Mouse (Mus musculus): ENCODE data around the gene Atg4d. TPM values are rescaled to one million over a fixed set of nuclear protein-coding genes. Genes with fewer than 3 reads are reported as not detected.
A peak's percentile ranks its signal among the peaks of the same experiment; 100 is the strongest.
"Not testable (repeated sequence)": the region's sequence is repeated elsewhere in the genome, so short reads cannot be mapped to it uniquely, and the experiment has no call there.

The Atg4d gene
- polyA plus RNA-seq, 1 experiment from 2014 or later = 45.3 TPM

- Histone ChIP-seq H3K36me3 (ENCODE audit: control insufficient read depth, insufficient read depth, low read length) (no peaks in the 10 kb centered on the region), H3K9ac (ENCODE audit: low read depth, low read length) (no peak overlapping the region), H3K4me3 (ENCODE audit: low read depth, low read length) (no peak overlapping the region), H3K27me3 (ENCODE audit: control insufficient read depth, insufficient read depth, low read length) (no peaks in the 10 kb centered on the region), H3K4me2 (replicated peaks; ENCODE audit: low read depth, low read length) (no peak overlapping the region), H3K4me1 (replicated peaks; ENCODE audit: control insufficient read depth, insufficient read depth, low read length) (peaks cover 5% of the 10 kb centered on the region), H3K27ac (ENCODE audit: low read depth, low read length) (no peak overlapping the region), H3K9me3 (ENCODE audit: control insufficient read depth, low read length) (no peaks in the 10 kb centered on the region)
- 92% methylated on average over 6 of the region's 6 CpGs for whole genome bisulfite sequencing
- DNase-seq (ENCODE audit: low spot score) = no peak
- ATAC-seq (ENCODE audit: low FRiP score) = no peak
Measured at GRCm38 (mm10) chr9:21318792-21319191, 53.7 kb downstream of the Atg4d start.

- no peaks in the 10 kb centered on the region for H3K9me3 ChIP-seq (ENCODE audit: control insufficient read depth, low read length)
- WGBS = 93% methylated on average over 4 of the region's 4 CpGs
- no peaks in the 10 kb centered on the region for H3K36me3 ChIP-seq (ENCODE audit: control insufficient read depth, insufficient read depth, low read length)
- H3K4me3 ChIP-seq (ENCODE audit: low read depth, low read length) = no peak overlapping the region
- no peak overlapping the region for H3K27ac ChIP-seq (ENCODE audit: low read depth, low read length)
- H3K4me2 ChIP-seq (replicated peaks; ENCODE audit: low read depth, low read length) = no peak overlapping the region
- ATAC-seq (ENCODE audit: low FRiP score) (no peak), DNase-seq (ENCODE audit: low spot score) (no peak)
- H3K4me1 ChIP-seq (replicated peaks; ENCODE audit: control insufficient read depth, insufficient read depth, low read length) = peaks cover 5% of the 10 kb centered on the region
- H3K9ac ChIP-seq (ENCODE audit: low read depth, low read length) = no peak overlapping the region
- H3K27me3 ChIP-seq (ENCODE audit: control insufficient read depth, insufficient read depth, low read length) = no peaks in the 10 kb centered on the region
Measured at GRCm38 (mm10) chr9:21319503-21319902, 54.4 kb downstream of the Atg4d start.

GRCm38 (mm10) chr9:21320280-21320618 is 55.2 kb downstream of the Atg4d start:
- no peak overlapping the region for H3K27ac ChIP-seq (ENCODE audit: low read depth, low read length)
- peak overlapping the region; percentile 78; the same call in 1 of the 2 replicates for H3K9ac ChIP-seq (ENCODE audit: low read depth, low read length)
- ATAC-seq (ENCODE audit: low FRiP score) = no peak; the same call in 1 of the 2 replicates
- H3K4me3 ChIP-seq (ENCODE audit: low read depth, low read length) = peak overlapping the region; percentile 52
- 26% methylated on average over 4 of the region's 4 CpGs for WGBS
- H3K27me3 ChIP-seq (ENCODE audit: control insufficient read depth, insufficient read depth, low read length) = no peaks in the 10 kb centered on the region
- peaks cover 5% of the 10 kb centered on the region for H3K4me1 ChIP-seq (replicated peaks; ENCODE audit: control insufficient read depth, insufficient read depth, low read length)
- no peaks in the 10 kb centered on the region for H3K36me3 ChIP-seq (ENCODE audit: control insufficient read depth, insufficient read depth, low read length)
- DNase-seq (ENCODE audit: low spot score) = no peak
- H3K4me2 ChIP-seq (replicated peaks; ENCODE audit: low read depth, low read length) = peak overlapping the region; percentile 95
- no peaks in the 10 kb centered on the region for H3K9me3 ChIP-seq (ENCODE audit: control insufficient read depth, low read length)

- peak within 1 kb of the TSS; percentile 95 for H3K4me2 ChIP-seq (replicated peaks; ENCODE audit: low read depth, low read length)
- no peaks in the 10 kb centered on the region for H3K9me3 ChIP-seq (ENCODE audit: control insufficient read depth, low read length)
- DNase-seq (ENCODE audit: low spot score) (peak; percentile 97), ATAC-seq (ENCODE audit: low FRiP score) (peak; percentile 92)
- H3K36me3 ChIP-seq (ENCODE audit: control insufficient read depth, insufficient read depth, low read length) = no peaks in the 10 kb centered on the region
- H3K27me3 ChIP-seq (ENCODE audit: control insufficient read depth, insufficient read depth, low read length) = no peaks in the 10 kb centered on the region
- H3K4me1 ChIP-seq (replicated peaks; ENCODE audit: control insufficient read depth, insufficient read depth, low read length) = peaks cover 5% of the 10 kb centered on the region
- H3K9ac ChIP-seq (ENCODE audit: low read depth, low read length) = peak within 1 kb of the TSS; percentile 78
- peak within 1 kb of the TSS; percentile 52 for H3K4me3 ChIP-seq (ENCODE audit: low read depth, low read length)
- under 1% methylated on average over 52 of the region's 52 CpGs for WGBS
- H3K27ac ChIP-seq (ENCODE audit: low read depth, low read length) = 0 out of 2 replicates have a peak within 1 kb of the TSS, but pooled peaks have one; percentile 2
Measured at GRCm38 (mm10) chr9:21320619-21321512, 55.8 kb downstream of the Atg4d start, which contains the start of gene Slc44a2. TSS of gene Slc44a2 (plus strand) at chr9:21320698.

GRCm38 (mm10) chr9:21321513-21321835 is 56.4 kb downstream of the Atg4d start:
- ATAC-seq (ENCODE audit: low FRiP score) (0 out of 2 replicates have a peak, but pooled peaks have one; percentile 15), DNase-seq (ENCODE audit: low spot score) (peak; percentile 29)
- peaks cover 5% of the 10 kb centered on the region for H3K4me1 ChIP-seq (replicated peaks; ENCODE audit: control insufficient read depth, insufficient read depth, low read length)
- H3K27me3 ChIP-seq (ENCODE audit: control insufficient read depth, insufficient read depth, low read length) = no peaks in the 10 kb centered on the region
- peak overlapping the region; percentile 78 for H3K9ac ChIP-seq (ENCODE audit: low read depth, low read length)
- H3K4me3 ChIP-seq (ENCODE audit: low read depth, low read length) = peak overlapping the region; percentile 52
- H3K36me3 ChIP-seq (ENCODE audit: control insufficient read depth, insufficient read depth, low read length) = no peaks in the 10 kb centered on the region
- H3K9me3 ChIP-seq (ENCODE audit: control insufficient read depth, low read length) = no peaks in the 10 kb centered on the region
- H3K4me2 ChIP-seq (replicated peaks; ENCODE audit: low read depth, low read length) = peak overlapping the region; percentile 95
- 17% methylated on average over 6 of the region's 6 CpGs for WGBS
- H3K27ac ChIP-seq (ENCODE audit: low read depth, low read length) = no peak overlapping the region

- 89% methylated on average over 19 of the region's 19 CpGs for WGBS
- Histone ChIP-seq H3K36me3 (ENCODE audit: control insufficient read depth, insufficient read depth, low read length) (no peaks in the 10 kb centered on the region), H3K4me3 (ENCODE audit: low read depth, low read length) (no peak overlapping the region; the same call in 1 of the 2 replicates), H3K4me2 (replicated peaks; ENCODE audit: low read depth, low read length) (peak overlapping the region; percentile 95), H3K27ac (ENCODE audit: low read depth, low read length) (no peak overlapping the region), H3K4me1 (replicated peaks; ENCODE audit: control insufficient read depth, insufficient read depth, low read length) (peaks cover 5% of the 10 kb centered on the region), H3K9ac (ENCODE audit: low read depth, low read length) (no peak overlapping the region), H3K9me3 (ENCODE audit: control insufficient read depth, low read length) (no peaks in the 10 kb centered on the region), H3K27me3 (ENCODE audit: control insufficient read depth, insufficient read depth, low read length) (no peaks in the 10 kb centered on the region)
- no peak for DNase-seq (ENCODE audit: low spot score)
- ATAC-seq (ENCODE audit: low FRiP score) = no peak
Measured at GRCm38 (mm10) chr9:21322211-21322916, 57.3 kb downstream of the Atg4d start.

- H3K9me3 ChIP-seq (ENCODE audit: control insufficient read depth, low read length) = not testable (repeated sequence)
- WGBS = 94% methylated on average over 8 of the region's 8 CpGs
Measured at GRCm38 (mm10) chr9:21322917-21323297, 57.8 kb downstream of the Atg4d start.

GRCm38 (mm10) chr9:21324269-21324668 is 59.2 kb downstream of the Atg4d start:
- peaks cover 5% of the 10 kb centered on the region for H3K4me1 ChIP-seq (replicated peaks; ENCODE audit: control insufficient read depth, insufficient read depth, low read length)
- DNase-seq (ENCODE audit: low spot score) (no peak), ATAC-seq (ENCODE audit: low FRiP score) (no peak)
- no peak overlapping the region for H3K27ac ChIP-seq (ENCODE audit: low read depth, low read length)
- no peak overlapping the region for H3K4me2 ChIP-seq (replicated peaks; ENCODE audit: low read depth, low read length)
- H3K36me3 ChIP-seq (ENCODE audit: control insufficient read depth, insufficient read depth, low read length) = no peaks in the 10 kb centered on the region
- WGBS = 91% methylated on average over 11 of the region's 11 CpGs
- H3K9ac ChIP-seq (ENCODE audit: low read depth, low read length) = no peak overlapping the region
- H3K9me3 ChIP-seq (ENCODE audit: control insufficient read depth, low read length) = no peaks in the 10 kb centered on the region
- H3K4me3 ChIP-seq (ENCODE audit: low read depth, low read length) = no peak overlapping the region
- no peaks in the 10 kb centered on the region for H3K27me3 ChIP-seq (ENCODE audit: control insufficient read depth, insufficient read depth, low read length)

More at GRCm38 (mm10) chr9:21322917-21323297, 57.8 kb downstream of the Atg4d start:
- H3K9ac ChIP-seq (ENCODE audit: low read depth, low read length); H3K27me3 ChIP-seq (ENCODE audit: control insufficient read depth, insufficient read depth, low read length); DNase-seq (ENCODE audit: low spot score); H3K36me3 ChIP-seq (ENCODE audit: control insufficient read depth, insufficient read depth, low read length); H3K4me2 ChIP-seq (replicated peaks; ENCODE audit: low read depth, low read length); H3K4me3 ChIP-seq (ENCODE audit: low read depth, low read length); H3K27ac ChIP-seq (ENCODE audit: low read depth, low read length); H3K4me1 ChIP-seq (replicated peaks; ENCODE audit: control insufficient read depth, insufficient read depth, low read length); ATAC-seq (ENCODE audit: low FRiP score): not testable (repeated sequence)
